Mouse (Mus musculus) lung, postnatal 0 days (tissue): ENCODE results near the gene 4933402E13Rik. TPM values are rescaled to one million over a fixed set of nuclear protein-coding genes. Genes with fewer than 3 reads are reported as not detected.

ENCODE experiments used
- ATAC-seq: fragments of 200-750 bp; cut with Nextera tagmentation; 2 replicates; pipeline ENCODE4 v1.8.0; 2017; ENCODE audit warnings: moderate library complexity
- DNase-seq: peaks from one replicate; pipeline ENCODE4 v3.0.0-alpha.2; 2016; ENCODE audit warnings: low spot score
- H3K27ac ChIP-seq: fragments of 300-500 bp; sonication (generic); 2 replicates; pipeline ENCODE4 v1.5.1; 2014; ENCODE audit warnings: antibody characterized with exemption, mild to moderate bottlenecking, low read length, mixed read lengths
- H3K27me3 ChIP-seq: fragments of 300-500 bp; sonication (generic); replicated peaks from 2 replicates; pipeline ENCODE4 v1.6.1; 2014; ENCODE audit warnings: low read length, mixed read lengths; ENCODE audit not compliant: insufficient read depth
- H3K36me3 ChIP-seq: fragments of 300-500 bp; sonication (generic); 2 replicates; pipeline ENCODE4 v1.6.1; 2014; ENCODE audit warnings: low read length, mixed read lengths; ENCODE audit not compliant: insufficient read depth
- H3K4me1 ChIP-seq: fragments of 300-500 bp; sonication (generic); 2 replicates; pipeline ENCODE4 v1.6.1; 2014; ENCODE audit warnings: antibody characterized with exemption, low read depth, low read length, mixed read lengths; ENCODE audit not compliant: insufficient read depth
- H3K4me2 ChIP-seq: fragments of 300-500 bp; sonication (generic); replicated peaks from 2 replicates; pipeline ENCODE4 v1.6.1; 2014; ENCODE audit warnings: low read depth, mild to moderate bottlenecking, low read length, moderate library complexity, mixed read lengths
- H3K4me3 ChIP-seq: fragments of 300-500 bp; sonication (generic); 2 replicates; pipeline ENCODE4 v1.5.1; 2014; ENCODE audit warnings: low read depth, low read length
- H3K9ac ChIP-seq: fragments of 300-500 bp; sonication (generic); replicated peaks from 2 replicates; pipeline ENCODE4 v1.6.1; 2014; ENCODE audit warnings: low read depth, mild to moderate bottlenecking
- H3K9me3 ChIP-seq: fragments of 300-500 bp; sonication (generic); 2 replicates; pipeline ENCODE4 v1.6.1; 2016; ENCODE audit warnings: low read length, mixed read lengths
- CTCF ChIP-seq: IDR thresholded peaks from 2 replicates; pipeline ENCODE4 v1.5.1; 2016; ENCODE audit warnings: antibody characterized with exemption, mild to moderate bottlenecking
- EP300 ChIP-seq: IDR thresholded peaks from 2 replicates; pipeline ENCODE4 v1.6.1; 2016; ENCODE audit warnings: antibody characterized with exemption, mild to moderate bottlenecking, control low read depth
- WGBS: fragments of 180-500 bp; shearing (Covaris S2); extraction: QIAGEN DNeasy Blood & Tissue Kit; methylation state at CpG from one replicate; pipeline ENCODE4 v1.1.7; 2014; 5-methylcytosine and 5-hydroxymethylcytosine counted together
- polyA plus RNA-seq: library from polyadenylated mRNA; unstranded; fragments of >200 nt; fragmentation: Nextera tagmentation; extraction: Ambion mirVana; gene quantifications from 2 replicates; pipeline ENCODE4 v1.2.1, GENCODE M21; 2015

The 4933402E13Rik gene
- not detected in 2 replicates for polyA plus RNA-seq

DNA sequence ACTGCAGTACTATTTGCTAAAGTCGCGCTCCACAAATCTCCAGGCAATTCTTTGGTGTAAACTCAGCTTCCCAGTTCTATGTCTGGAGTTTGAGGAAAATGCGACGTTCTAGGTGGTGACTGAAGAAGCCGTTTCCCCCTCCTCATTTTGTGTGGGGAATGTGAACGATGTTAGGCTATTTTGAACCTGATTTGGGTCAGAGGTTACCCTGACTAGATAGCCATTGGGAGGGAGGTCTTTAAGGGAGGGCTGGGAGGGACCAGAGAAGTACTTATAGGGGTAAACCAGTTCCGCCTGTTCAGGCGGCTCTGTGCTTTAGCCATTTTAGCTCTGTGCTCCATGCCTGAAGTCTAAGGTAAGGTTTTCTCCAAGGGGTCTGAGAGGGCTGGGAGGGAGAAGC, at the start of gene 4933402E13Rik:
4933402E13Rik (plus strand) TSS at position 301 of the 400 bp plus-strand sequence.
- Histone ChIP-seq H3K9ac (no peak within 1 kb of the TSS), H3K4me3 (no peak within 1 kb of the TSS), H3K27me3 (no peaks in the 10 kb centered on the region), H3K9me3 (no peaks in the 10 kb centered on the region), H3K27ac (no peak within 1 kb of the TSS), H3K4me2 (no peak within 1 kb of the TSS), H3K4me1 (no peaks in the 10 kb centered on the region), H3K36me3 (no peaks in the 10 kb centered on the region)
- TF ChIP-seq CTCF (no peak), EP300 (no peak)
- no peak for ATAC-seq
- WGBS, result 80% methylated on average over 8 of the region's 8 CpGs
- DNase-seq, result no peak

Other genes with a start within 250 kb of the 4933402E13Rik start
- gene 4931400O07Rik, start 184.5 kb downstream of the 4933402E13Rik start, polyA plus RNA-seq, result not detected in 2 replicates